Mouse (Mus musculus) forebrain, embryonic 10.5 days (tissue): Measurements from ENCODE around the gene Pxylp1. TPM values are rescaled to one million over a fixed set of nuclear protein-coding genes. Genes with fewer than 3 reads are reported as not detected.

Experiments used
- DNase-seq: peaks from one replicate; pipeline ENCODE4 v3.0.0-alpha.2; 2017; ENCODE audit warnings: low spot score; ENCODE audit errors: extremely low spot score
- H3K27ac ChIP-seq: fragments of 300-500 bp; sonication (generic); 2 replicates; pipeline ENCODE4 v1.5.1; 2016; ENCODE audit warnings: mild to moderate bottlenecking
- H3K27me3 ChIP-seq: fragments of 300-500 bp; sonication (generic); 2 replicates; pipeline ENCODE4 v1.6.1; 2016; ENCODE audit warnings: mild to moderate bottlenecking; ENCODE audit not compliant: poor library complexity, severe bottlenecking
- H3K36me3 ChIP-seq: fragments of 300-500 bp; sonication (generic); replicated peaks from 2 replicates; pipeline ENCODE4 v1.6.1; 2016; ENCODE audit warnings: mild to moderate bottlenecking, moderate library complexity
- H3K4me1 ChIP-seq: fragments of 300-500 bp; sonication (generic); 2 replicates; pipeline ENCODE4 v1.6.1; 2016
- H3K4me3 ChIP-seq: fragments of 300-500 bp; sonication (generic); 2 replicates; pipeline ENCODE4 v1.5.1; 2016; ENCODE audit warnings: mild to moderate bottlenecking, moderate library complexity
- H3K9me3 ChIP-seq: fragments of 300-500 bp; sonication (generic); 2 replicates; pipeline ENCODE4 v1.6.1; 2016; ENCODE audit warnings: mild to moderate bottlenecking, moderate library complexity
- WGBS: fragments of 180-500 bp; shearing (Covaris S2); methylation state at CpG from one replicate; pipeline ENCODE4 v1.1.7; 2016; 5-methylcytosine and 5-hydroxymethylcytosine counted together
- polyA plus RNA-seq: library from polyadenylated mRNA; unstranded; fragments of >200 nt; fragmentation: Nextera tagmentation; extraction: Ambion mirVana; gene quantifications from 2 replicates; pipeline ENCODE4 v1.2.1, GENCODE M21; 2016

Gene Pxylp1
- polyA plus RNA-seq, 1 experiment from 2014 or later, result 23.8 TPM

GRCm38 (mm10) chr9:96849012-96849411 lies 43.5 kb downstream of the Pxylp1 start:
- DNase-seq, result no peak
- no peaks in the 10 kb centered on the region for H3K36me3 ChIP-seq
- no peaks in the 10 kb centered on the region for H3K27me3 ChIP-seq
- 0 out of 2 replicates have a peak, but pooled peaks cover 5% of the 10 kb centered on the region for H3K4me1 ChIP-seq
- no peaks in the 10 kb centered on the region for H3K9me3 ChIP-seq
- H3K27ac ChIP-seq, result no peak overlapping the region
- 78% methylated on average over 5 of the region's 5 CpGs for WGBS
- H3K4me3 ChIP-seq, result no peak overlapping the region

DNA sequence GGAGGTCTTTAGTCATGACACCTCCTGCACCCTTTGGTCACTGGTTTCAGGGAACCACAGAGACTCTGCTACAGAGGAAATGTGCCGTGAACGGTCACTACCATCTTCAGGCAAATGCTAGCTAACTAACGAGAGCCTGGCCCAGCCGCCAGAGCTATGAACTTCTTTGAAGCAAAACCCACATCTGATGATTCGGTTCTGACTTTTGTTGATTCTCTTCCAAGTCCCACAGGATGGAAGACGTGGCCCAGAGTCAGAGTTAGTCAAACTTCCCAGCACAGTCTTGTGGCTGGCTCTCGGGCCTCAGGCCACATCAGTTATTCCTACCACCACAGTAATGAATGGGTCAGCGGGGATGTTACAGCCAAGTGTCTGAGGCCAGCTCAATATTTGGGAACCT lies 46.1 kb downstream of the Pxylp1 start:
- Histone ChIP-seq H3K9me3 (peaks cover 5% of the 10 kb centered on the region), H3K4me3 (no peak overlapping the region), H3K27me3 (no peaks in the 10 kb centered on the region), H3K27ac (no peak overlapping the region), H3K4me1 (0 out of 2 replicates have a peak, but pooled peaks cover 5% of the 10 kb centered on the region), H3K36me3 (0 out of 2 replicates have a peak, but pooled peaks cover 1% of the 10 kb centered on the region)
- no peak for DNase-seq
- WGBS, result 91% methylated on average over 8 of the region's 8 CpGs

- no peak overlapping the region for H3K27ac ChIP-seq
These were observed 47.7 kb downstream of the Pxylp1 start for GRCm38 (mm10) chr9:96844798-96845209.

GRCm38 (mm10) chr9:96839376-96839775 lies 53.1 kb downstream of the Pxylp1 start:
- DNase-seq, result no peak
- H3K9me3 ChIP-seq, result peaks cover 5% of the 10 kb centered on the region
- no peak overlapping the region for H3K4me3 ChIP-seq
- WGBS, result 93% methylated on average over 5 of the region's 5 CpGs
- no peak overlapping the region for H3K27ac ChIP-seq
- H3K36me3 ChIP-seq, result peaks cover 10% of the 10 kb centered on the region
- no peaks in the 10 kb centered on the region for H3K27me3 ChIP-seq
- peaks cover 28% of the 10 kb centered on the region for H3K4me1 ChIP-seq

More at GRCm38 (mm10) chr9:96844798-96845209, 47.7 kb downstream of the Pxylp1 start:
- Histone ChIP-seq H3K4me1 (0 out of 2 replicates have a peak, but pooled peaks cover 5% of the 10 kb centered on the region), H3K4me3 (no peak overlapping the region), H3K36me3 (0 out of 2 replicates have a peak, but pooled peaks cover 2% of the 10 kb centered on the region), H3K27me3 (no peaks in the 10 kb centered on the region), H3K9me3 (peaks cover 5% of the 10 kb centered on the region)
- WGBS, result 59% methylated on average over 3 of the region's 3 CpGs
- no peak for DNase-seq

DNA sequence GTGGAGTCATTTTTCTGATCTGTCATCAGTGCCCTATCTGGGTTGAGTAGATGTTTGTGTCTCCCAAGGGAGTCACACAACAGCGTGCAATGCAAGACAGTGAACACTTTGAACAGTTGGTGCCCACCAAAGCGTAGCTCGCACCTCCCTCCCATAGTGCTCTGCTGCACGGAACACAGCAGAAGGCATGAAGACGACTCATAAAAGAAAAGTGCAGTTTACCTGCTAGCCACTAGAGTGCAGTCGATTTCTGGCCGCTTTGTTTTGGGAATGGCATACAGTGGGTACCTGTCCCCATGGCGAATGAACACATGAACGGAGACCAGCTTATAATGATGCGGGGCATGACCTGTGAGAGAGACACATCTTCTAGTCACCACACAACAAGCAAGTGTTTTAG lies 53.6 kb downstream of the Pxylp1 start:
- Histone ChIP-seq H3K4me1 (peaks cover 28% of the 10 kb centered on the region), H3K9me3 (peaks cover 5% of the 10 kb centered on the region), H3K27ac (no peak overlapping the region), H3K27me3 (no peaks in the 10 kb centered on the region), H3K4me3 (no peak overlapping the region), H3K36me3 (peaks cover 10% of the 10 kb centered on the region)
- 44% methylated on average over 10 of the region's 10 CpGs for WGBS
- DNase-seq, result peak; percentile 32

DNA sequence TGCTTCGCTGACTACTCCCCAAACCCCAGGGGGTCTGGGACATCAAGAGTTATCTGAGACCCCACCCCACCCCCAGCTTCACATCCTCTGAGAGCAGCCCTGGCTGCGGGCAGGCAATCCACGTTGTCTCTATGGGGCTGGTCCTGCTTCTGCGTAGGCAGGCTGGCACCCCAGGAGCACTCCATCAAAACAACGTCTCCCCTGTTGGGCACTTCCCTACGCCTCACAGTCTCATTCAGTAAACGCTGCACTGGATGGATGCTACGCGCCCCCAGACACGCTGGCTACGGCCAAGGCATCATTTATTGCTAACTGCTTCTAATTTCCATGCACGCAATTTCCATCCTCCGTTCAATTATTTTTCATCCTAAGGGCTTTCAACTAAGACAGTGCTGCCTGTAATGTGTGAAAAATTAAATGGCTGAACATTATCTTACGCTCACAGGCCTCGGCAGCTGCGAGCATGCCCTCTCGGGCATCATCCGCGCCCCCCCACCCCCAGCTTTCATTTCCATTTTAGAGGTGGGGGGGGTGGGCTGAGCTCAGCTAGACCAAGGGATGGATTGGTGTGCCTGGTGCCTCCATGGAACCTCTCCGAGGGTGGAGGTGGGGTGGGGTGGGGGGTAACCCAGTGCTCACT lies 54.6 kb downstream of the Pxylp1 start:
- 52% methylated on average over 20 of the region's 20 CpGs for WGBS

DNA sequence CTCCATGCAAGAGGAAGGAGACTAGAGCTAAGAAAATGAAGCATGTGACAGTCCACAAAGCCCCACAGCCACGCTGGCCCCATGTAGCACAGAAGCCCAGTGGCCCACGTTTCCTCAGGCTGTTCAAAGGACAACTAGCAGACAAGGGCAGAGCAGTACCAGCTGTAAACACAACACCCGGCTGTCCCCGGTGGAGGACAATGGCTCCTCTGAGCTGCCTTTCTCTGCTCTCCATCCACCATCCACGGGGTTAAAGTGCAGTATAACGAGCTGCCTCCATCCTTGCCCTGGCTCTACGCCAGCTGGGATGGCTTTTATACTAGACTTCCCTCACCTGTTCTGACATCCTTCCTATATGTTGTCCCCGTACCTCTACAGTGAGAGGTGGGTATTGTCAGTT lies 55.5 kb downstream of the Pxylp1 start:
- DNase-seq, result no peak
- Histone ChIP-seq H3K4me1 (peaks cover 39% of the 10 kb centered on the region), H3K9me3 (peaks cover 5% of the 10 kb centered on the region), H3K27ac (peak overlapping the region; percentile 58; the same call in 1 of the 2 replicates), H3K4me3 (no peak overlapping the region), H3K27me3 (no peaks in the 10 kb centered on the region), H3K36me3 (peaks cover 10% of the 10 kb centered on the region)
- WGBS, result 36% methylated on average over 8 of the region's 8 CpGs

More for the DNA sequence above, 54.6 kb downstream of the Pxylp1 start:
- H3K9me3 ChIP-seq, result peaks cover 5% of the 10 kb centered on the region
- H3K27ac ChIP-seq, result peak overlapping the region; percentile 44
- no peak overlapping the region for H3K4me3 ChIP-seq
- DNase-seq, result no peak
- H3K4me1 ChIP-seq, result peaks cover 36% of the 10 kb centered on the region
- H3K27me3 ChIP-seq, result no peaks in the 10 kb centered on the region
- peaks cover 10% of the 10 kb centered on the region for H3K36me3 ChIP-seq

GRCm38 (mm10) chr9:96835374-96835921 lies 57.0 kb downstream of the Pxylp1 start:
- 91% methylated on average over 6 of the region's 6 CpGs for WGBS
- H3K36me3 ChIP-seq, result peaks cover 8% of the 10 kb centered on the region
- no peaks in the 10 kb centered on the region for H3K27me3 ChIP-seq
- no peak for DNase-seq
- H3K27ac ChIP-seq, result no peak overlapping the region
- no peaks in the 10 kb centered on the region for H3K9me3 ChIP-seq
- no peak overlapping the region for H3K4me3 ChIP-seq
- H3K4me1 ChIP-seq, result peaks cover 39% of the 10 kb centered on the region

DNA sequence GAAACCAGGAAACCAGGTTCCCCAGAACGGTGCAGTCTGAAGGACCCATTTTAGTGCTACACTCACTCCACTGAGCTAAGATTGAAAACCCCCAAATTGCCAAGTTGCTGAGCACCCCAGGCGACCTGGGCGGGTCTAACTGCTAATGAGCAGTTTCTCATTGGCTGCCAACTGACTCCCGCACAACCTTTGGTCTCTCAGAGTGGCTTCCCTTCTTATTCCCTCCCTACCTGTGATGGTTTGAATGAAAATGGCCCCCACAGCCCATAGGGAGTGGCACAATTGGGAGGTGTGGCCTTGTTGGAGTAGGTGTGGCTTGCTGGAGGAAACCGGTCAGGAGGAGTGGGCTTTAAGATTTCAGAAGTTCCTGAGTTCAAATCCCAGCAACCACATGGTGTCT lies 58.9 kb downstream of the Pxylp1 start:
- Histone ChIP-seq H3K27me3 (no peaks in the 10 kb centered on the region), H3K36me3 (peaks cover 12% of the 10 kb centered on the region), H3K4me3 (no peak overlapping the region), H3K4me1 (peaks cover 32% of the 10 kb centered on the region), H3K27ac (0 out of 2 replicates have a peak overlapping the region, but pooled peaks have one; percentile 20), H3K9me3 (no peaks in the 10 kb centered on the region)
- 57% methylated on average over 5 of the region's 5 CpGs for WGBS
- DNase-seq, result no peak

- H3K27ac ChIP-seq, result no peak overlapping the region; the same call in 1 of the 2 replicates
- no peaks in the 10 kb centered on the region for H3K9me3 ChIP-seq
- no peaks in the 10 kb centered on the region for H3K27me3 ChIP-seq
- WGBS, result 88% methylated on average over 4 of the region's 4 CpGs
- no peak overlapping the region for H3K4me3 ChIP-seq
- H3K4me1 ChIP-seq, result peaks cover 30% of the 10 kb centered on the region
- H3K36me3 ChIP-seq, result peaks cover 12% of the 10 kb centered on the region
- no peak for DNase-seq
These were observed 60.0 kb downstream of the Pxylp1 start for GRCm38 (mm10) chr9:96832516-96832915.

GRCm38 (mm10) chr9:96830856-96831359 lies 61.6 kb downstream of the Pxylp1 start:
- DNase-seq, result no peak
- Histone ChIP-seq H3K27ac (no peak overlapping the region), H3K36me3 (peaks cover 15% of the 10 kb centered on the region), H3K4me3 (no peak overlapping the region), H3K4me1 (peaks cover 22% of the 10 kb centered on the region), H3K27me3 (no peaks in the 10 kb centered on the region), H3K9me3 (no peaks in the 10 kb centered on the region)
- 93% methylated on average over 17 of the region's 17 CpGs for WGBS

DNA sequence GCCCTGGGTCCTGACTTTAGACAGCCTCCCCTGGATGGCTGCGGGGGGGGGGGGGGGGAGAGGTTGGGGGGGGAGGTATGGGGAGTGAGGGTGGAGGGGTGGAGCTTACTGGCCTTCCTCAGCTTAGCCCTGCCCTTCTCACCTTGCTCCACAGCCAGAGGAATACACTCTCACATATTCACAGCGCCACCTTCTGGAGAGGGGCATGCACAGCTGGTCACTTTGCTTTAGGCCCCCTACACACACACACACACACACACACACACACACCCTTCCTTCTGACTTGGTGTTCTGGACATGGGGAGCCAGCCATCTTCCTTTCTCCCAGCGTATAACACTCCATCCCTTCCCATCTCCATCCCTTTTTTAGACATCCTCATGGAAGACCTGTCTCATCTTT lies 62.8 kb downstream of the Pxylp1 start:
- no peak overlapping the region for H3K4me3 ChIP-seq
- no peak for DNase-seq
- peaks cover 24% of the 10 kb centered on the region for H3K36me3 ChIP-seq
- WGBS, result 89% methylated on average over 3 of the region's 3 CpGs
- H3K27me3 ChIP-seq, result no peaks in the 10 kb centered on the region
- H3K4me1 ChIP-seq, result peaks cover 22% of the 10 kb centered on the region
- H3K27ac ChIP-seq, result no peak overlapping the region
- no peaks in the 10 kb centered on the region for H3K9me3 ChIP-seq

GRCm38 (mm10) chr9:96828071-96828470 lies 64.4 kb downstream of the Pxylp1 start:
- Histone ChIP-seq H3K27me3 (no peaks in the 10 kb centered on the region), H3K27ac (0 out of 2 replicates have a peak overlapping the region, but pooled peaks have one; percentile 11), H3K36me3 (peaks cover 32% of the 10 kb centered on the region), H3K4me1 (peaks cover 15% of the 10 kb centered on the region), H3K9me3 (no peaks in the 10 kb centered on the region), H3K4me3 (no peak overlapping the region)
- no peak for DNase-seq
- 83% methylated on average over 2 of the region's 2 CpGs for WGBS
